Mouse (Mus musculus): ENCODE data around the gene Bglap2.
A peak's percentile ranks its signal among the peaks of the same experiment; 100 is the strongest.
"Not testable (repeated sequence)": the region's sequence is repeated elsewhere in the genome, so short reads cannot be mapped to it uniquely, and the experiment has no call there.

The Bglap2 gene

GRCm38 (mm10) chr3:88393776-88394375 lies 15.4 kb upstream of the Bglap2 start:
- DNase-seq (ENCODE audit: low spot score), result no peak

GRCm38 (mm10) chr3:88384364-88384763 lies 5.9 kb upstream of the Bglap2 start, which contains the start of gene Bglap:
Gene Bglap (minus strand): TSS chr3:88384464.
- no peak for DNase-seq (ENCODE audit: low spot score)

- DNase-seq (ENCODE audit: low spot score), result not testable (repeated sequence)
Measured at GRCm38 (mm10) chr3:88382383-88382782, 3.9 kb upstream of the Bglap2 start.

- peak; percentile 69 for DNase-seq (ENCODE audit: low spot score)
Measured at GRCm38 (mm10) chr3:88381389-88382315, 3.2 kb upstream of the Bglap2 start.

- not testable (repeated sequence) for DNase-seq (ENCODE audit: low spot score)
Measured at GRCm38 (mm10) chr3:88376644-88377043, 1.9 kb downstream of the Bglap2 start.

- DNase-seq (ENCODE audit: low spot score), result peak; percentile 65
Measured at GRCm38 (mm10) chr3:88375750-88376626, 2.5 kb downstream of the Bglap2 start.

GRCm38 (mm10) chr3:88372643-88373042 lies 5.9 kb downstream of the Bglap2 start, which contains the start of gene Bglap3:
Gene Bglap3 (minus strand): TSS chr3:88372743.
- DNase-seq (ENCODE audit: low spot score), result not testable (repeated sequence)

GRCm38 (mm10) chr3:88368511-88368910 lies 10.0 kb downstream of the Bglap2 start:
- not testable (repeated sequence) for DNase-seq (ENCODE audit: low spot score)

- not testable (repeated sequence) for DNase-seq (ENCODE audit: low spot score)
Measured at GRCm38 (mm10) chr3:88367517-88367916, 11.0 kb downstream of the Bglap2 start.

GRCm38 (mm10) chr3:88366830-88367428 lies 11.6 kb downstream of the Bglap2 start:
- DNase-seq (ENCODE audit: low spot score), result peak; percentile 30

GRCm38 (mm10) chr3:88365705-88366361 lies 12.7 kb downstream of the Bglap2 start:
- DNase-seq (ENCODE audit: low spot score), result no peak

GRCm38 (mm10) chr3:88364337-88364736 lies 14.2 kb downstream of the Bglap2 start, which contains the start of gene Paqr6:
Gene Paqr6 (plus strand): TSS chr3:88364584.
- peak; percentile 65 for DNase-seq (ENCODE audit: low spot score)

- no peak for DNase-seq (ENCODE audit: low spot score)
Measured at GRCm38 (mm10) chr3:88363700-88364099, 14.8 kb downstream of the Bglap2 start.

GRCm38 (mm10) chr3:88361612-88362313 lies 16.7 kb downstream of the Bglap2 start:
- no peak for DNase-seq (ENCODE audit: low spot score)

GRCm38 (mm10) chr3:88361096-88361495 lies 17.4 kb downstream of the Bglap2 start:
- no peak for DNase-seq (ENCODE audit: low spot score)

- no peak for DNase-seq (ENCODE audit: low spot score)
Measured at GRCm38 (mm10) chr3:88359989-88360388, 18.5 kb downstream of the Bglap2 start.

- no peak for DNase-seq (ENCODE audit: low spot score)
Measured at GRCm38 (mm10) chr3:88359584-88359983, 18.9 kb downstream of the Bglap2 start.

- DNase-seq (ENCODE audit: low spot score), result no peak
Measured at GRCm38 (mm10) chr3:88354396-88355165, 23.9 kb downstream of the Bglap2 start.

GRCm38 (mm10) chr3:88352907-88353306 lies 25.6 kb downstream of the Bglap2 start:
- DNase-seq (ENCODE audit: low spot score), result no peak

- no peak for DNase-seq (ENCODE audit: low spot score)
Measured at GRCm38 (mm10) chr3:88350732-88351131, 27.8 kb downstream of the Bglap2 start.

All from embryo, embryonic 10.5 days (tissue).